Mouse (Mus musculus): ENCODE measurements around the gene Map4k4. TPM values are rescaled to one million over a fixed set of nuclear protein-coding genes. Genes with fewer than 3 reads are reported as not detected.
A peak's percentile ranks its signal among the peaks of the same experiment; 100 is the strongest.

Map4k4 gene
- polyA plus RNA-seq, 1 experiment from 2014 or later, result 39.5 TPM

- WGBS, result 75% methylated on average over 12 of the region's 12 CpGs
- no peak overlapping the region for H3K9ac ChIP-seq
- H3K4me2 ChIP-seq, result no peak overlapping the region
- H3K4me3 ChIP-seq, result no peak overlapping the region
- no peak for ATAC-seq (ENCODE audit: borderline replicate concordance, extremely low read depth, low FRiP score, low TSS enrichment)
- H3K9me3 ChIP-seq, result no peaks in the 10 kb centered on the region
- H3K27ac ChIP-seq, result no peak overlapping the region
- H3K36me3 ChIP-seq, result no peaks in the 10 kb centered on the region
- no peaks in the 10 kb centered on the region for H3K4me1 ChIP-seq
- no peaks in the 10 kb centered on the region for H3K27me3 ChIP-seq
Measured at GRCm38 (mm10) chr1:40033743-40034420, 133.2 kb downstream of the Map4k4 start.

GRCm38 (mm10) chr1:40037831-40038230, 137.1 kb downstream of the Map4k4 start:
- no peaks in the 10 kb centered on the region for H3K4me1 ChIP-seq

DNA sequence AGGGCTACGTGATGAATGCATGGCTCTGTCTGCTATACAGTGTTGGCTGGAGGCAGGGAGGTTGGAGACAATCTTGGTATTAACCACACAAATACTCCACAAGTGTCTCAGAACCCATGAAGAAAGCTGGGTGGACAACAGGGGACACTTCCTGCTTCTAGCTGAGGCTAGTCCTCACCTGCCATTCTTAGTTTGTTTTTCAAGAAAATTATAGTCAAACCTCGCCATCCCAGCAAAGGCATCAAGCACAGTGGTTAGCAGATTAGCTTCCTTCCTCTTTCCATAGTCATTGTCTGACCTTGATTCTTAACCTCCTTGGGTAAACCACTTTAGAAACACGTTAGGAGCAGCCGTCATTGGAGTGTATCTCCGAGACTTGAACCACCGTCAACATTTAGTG, 145.0 kb downstream of the Map4k4 start:
- ATAC-seq (ENCODE audit: borderline replicate concordance, extremely low read depth, low FRiP score, low TSS enrichment), result no peak
- H3K27me3 ChIP-seq, result no peaks in the 10 kb centered on the region
- no peak overlapping the region for H3K4me3 ChIP-seq
- H3K4me2 ChIP-seq, result no peak overlapping the region
- WGBS, result 51% methylated on average over 6 of the region's 6 CpGs
- H3K9ac ChIP-seq, result no peak overlapping the region
- no peaks in the 10 kb centered on the region for H3K4me1 ChIP-seq
- H3K36me3 ChIP-seq, result no peaks in the 10 kb centered on the region
- no peak overlapping the region for H3K27ac ChIP-seq
- no peaks in the 10 kb centered on the region for H3K9me3 ChIP-seq

More at GRCm38 (mm10) chr1:40037831-40038230, 137.1 kb downstream of the Map4k4 start:
- WGBS, result 82% methylated on average over 6 of the region's 6 CpGs
- Histone ChIP-seq H3K9ac (no peak overlapping the region), H3K9me3 (no peaks in the 10 kb centered on the region), H3K4me2 (no peak overlapping the region), H3K4me3 (no peak overlapping the region), H3K27me3 (no peaks in the 10 kb centered on the region), H3K27ac (no peak overlapping the region), H3K36me3 (no peaks in the 10 kb centered on the region)
- ATAC-seq (ENCODE audit: borderline replicate concordance, extremely low read depth, low FRiP score, low TSS enrichment), result no peak

- H3K4me3 ChIP-seq, result no peak overlapping the region
- H3K36me3 ChIP-seq, result no peaks in the 10 kb centered on the region
- H3K27ac ChIP-seq, result no peak overlapping the region
- no peaks in the 10 kb centered on the region for H3K4me1 ChIP-seq
- no peaks in the 10 kb centered on the region for H3K27me3 ChIP-seq
- no peak for ATAC-seq (ENCODE audit: borderline replicate concordance, extremely low read depth, low FRiP score, low TSS enrichment)
- no peak overlapping the region for H3K4me2 ChIP-seq
- no peaks in the 10 kb centered on the region for H3K9me3 ChIP-seq
- no peak overlapping the region for H3K9ac ChIP-seq
- WGBS, result 67% methylated on average over 5 of the region's 5 CpGs
Measured at GRCm38 (mm10) chr1:40046600-40046999, 145.9 kb downstream of the Map4k4 start.

DNA sequence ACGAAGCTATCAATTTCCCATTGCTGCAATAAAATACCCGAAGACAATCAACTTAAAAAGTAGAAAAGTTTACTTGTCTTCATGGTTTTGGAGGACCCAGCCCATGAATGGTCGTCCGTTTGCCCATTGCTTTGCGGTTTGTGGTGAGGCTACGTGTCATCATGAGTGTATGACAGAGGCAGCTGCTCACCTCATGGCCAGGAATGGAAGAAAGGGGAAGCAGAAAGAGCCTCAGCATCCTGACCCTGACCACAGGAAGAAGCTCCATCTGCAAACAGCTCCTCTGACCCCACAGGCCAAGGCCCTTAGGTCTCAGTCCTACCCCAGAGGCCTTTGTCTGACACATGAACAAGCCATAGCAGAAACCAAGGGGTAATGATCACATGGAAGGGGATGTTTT, 150.4 kb downstream of the Map4k4 start:
- Histone ChIP-seq H3K4me2 (no peak overlapping the region), H3K4me1 (no peaks in the 10 kb centered on the region), H3K27me3 (no peaks in the 10 kb centered on the region), H3K9ac (no peak overlapping the region), H3K36me3 (no peaks in the 10 kb centered on the region), H3K4me3 (no peak overlapping the region), H3K27ac (no peak overlapping the region), H3K9me3 (no peaks in the 10 kb centered on the region)
- ATAC-seq (ENCODE audit: borderline replicate concordance, extremely low read depth, low FRiP score, low TSS enrichment), result no peak
- 90% methylated on average over 6 of the region's 6 CpGs for WGBS

DNA sequence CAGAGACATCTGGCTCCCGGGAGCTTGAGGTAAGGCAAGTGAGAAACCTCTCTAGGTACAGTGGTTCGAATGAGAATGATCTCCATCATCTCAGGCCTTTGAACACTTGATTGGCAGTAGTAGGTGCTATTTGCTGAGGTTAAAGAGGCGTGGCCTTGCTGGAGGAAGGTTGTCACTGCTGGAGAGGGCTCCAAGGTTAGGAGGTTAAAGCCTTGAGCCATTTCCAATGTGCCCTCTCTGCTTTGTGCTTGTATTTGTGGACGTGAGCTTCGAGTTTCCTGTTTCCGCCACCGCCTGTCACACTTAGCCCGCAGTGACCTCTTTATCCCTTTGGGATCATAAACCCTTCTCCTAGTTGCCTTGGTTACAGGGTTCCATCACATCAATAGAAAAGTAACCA, 151.4 kb downstream of the Map4k4 start:
- no peak for ATAC-seq (ENCODE audit: borderline replicate concordance, extremely low read depth, low FRiP score, low TSS enrichment)
- no peak overlapping the region for H3K27ac ChIP-seq
- H3K9me3 ChIP-seq, result no peaks in the 10 kb centered on the region
- H3K4me2 ChIP-seq, result no peak overlapping the region
- no peaks in the 10 kb centered on the region for H3K36me3 ChIP-seq
- no peak overlapping the region for H3K9ac ChIP-seq
- H3K4me3 ChIP-seq, result no peak overlapping the region
- H3K27me3 ChIP-seq, result no peaks in the 10 kb centered on the region
- H3K4me1 ChIP-seq, result no peaks in the 10 kb centered on the region
- 53% methylated on average over 8 of the region's 8 CpGs for WGBS

DNA sequence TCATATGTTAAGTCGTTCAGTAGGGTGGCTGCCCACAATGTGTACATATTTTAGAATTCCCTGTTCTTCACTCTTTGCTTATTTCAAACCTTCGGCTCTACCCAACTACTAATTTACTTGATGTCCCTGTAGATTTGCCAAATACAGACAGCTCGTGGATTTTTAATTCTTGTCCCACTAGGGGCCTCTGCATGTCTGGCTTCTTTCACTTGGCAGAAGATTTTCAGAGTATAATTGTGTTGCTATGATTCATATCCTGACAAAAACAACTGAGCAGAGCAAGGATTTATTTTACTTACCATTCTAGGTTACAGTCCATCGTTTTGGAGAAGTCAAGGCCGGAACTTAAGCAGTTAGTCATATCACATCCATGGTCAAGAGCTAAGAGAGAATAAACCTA, 152.4 kb downstream of the Map4k4 start:
- Histone ChIP-seq H3K4me3 (no peak overlapping the region), H3K4me1 (no peaks in the 10 kb centered on the region), H3K27me3 (no peaks in the 10 kb centered on the region), H3K36me3 (no peaks in the 10 kb centered on the region), H3K4me2 (no peak overlapping the region), H3K9me3 (no peaks in the 10 kb centered on the region), H3K27ac (no peak overlapping the region), H3K9ac (no peak overlapping the region)
- WGBS, result 67% methylated on average over 5 of the region's 5 CpGs
- no peak for ATAC-seq (ENCODE audit: borderline replicate concordance, extremely low read depth, low FRiP score, low TSS enrichment)

GRCm38 (mm10) chr1:40055051-40055450, 154.3 kb downstream of the Map4k4 start:
- Histone ChIP-seq H3K9ac (no peak overlapping the region), H3K36me3 (no peaks in the 10 kb centered on the region), H3K27ac (no peak overlapping the region), H3K9me3 (no peaks in the 10 kb centered on the region), H3K27me3 (no peaks in the 10 kb centered on the region), H3K4me3 (no peak overlapping the region), H3K4me1 (no peaks in the 10 kb centered on the region), H3K4me2 (no peak overlapping the region)
- WGBS, result 86% methylated on average over 7 of the region's 7 CpGs
- no peak for ATAC-seq (ENCODE audit: borderline replicate concordance, extremely low read depth, low FRiP score, low TSS enrichment)

GRCm38 (mm10) chr1:40055963-40056362, 155.2 kb downstream of the Map4k4 start:
- H3K9ac ChIP-seq, result no peak overlapping the region
- H3K27ac ChIP-seq, result no peak overlapping the region
- 82% methylated on average over 5 of the region's 5 CpGs for WGBS
- H3K36me3 ChIP-seq, result no peaks in the 10 kb centered on the region
- no peak overlapping the region for H3K4me3 ChIP-seq
- no peaks in the 10 kb centered on the region for H3K4me1 ChIP-seq
- H3K27me3 ChIP-seq, result no peaks in the 10 kb centered on the region
- H3K4me2 ChIP-seq, result no peak overlapping the region
- ATAC-seq (ENCODE audit: borderline replicate concordance, extremely low read depth, low FRiP score, low TSS enrichment), result no peak
- H3K9me3 ChIP-seq, result no peaks in the 10 kb centered on the region

- no peaks in the 10 kb centered on the region for H3K9me3 ChIP-seq
- WGBS, result 52% methylated on average over 5 of the region's 5 CpGs
- no peak for ATAC-seq (ENCODE audit: borderline replicate concordance, extremely low read depth, low FRiP score, low TSS enrichment)
Measured at GRCm38 (mm10) chr1:40057351-40057750, 156.6 kb downstream of the Map4k4 start.

DNA sequence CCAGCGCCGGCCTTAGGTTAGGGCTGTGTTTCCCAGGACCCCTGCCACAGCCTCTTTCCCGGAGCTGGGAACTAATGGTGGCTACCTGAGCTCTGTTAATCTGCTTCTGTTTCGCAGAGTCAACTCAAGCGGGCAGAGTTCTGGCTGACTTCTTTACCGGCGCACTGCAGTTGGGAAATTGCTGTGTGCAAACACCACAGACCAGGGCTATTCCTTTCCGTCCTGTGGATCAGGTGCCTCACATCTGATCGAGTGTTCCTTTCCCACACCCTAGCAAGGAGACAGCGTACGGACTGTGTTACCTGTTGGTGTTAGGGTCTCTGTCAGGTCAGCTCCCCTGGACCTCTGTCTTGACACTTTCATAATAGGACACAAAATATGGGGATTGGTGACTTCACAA, 157.3 kb downstream of the Map4k4 start:
- Histone ChIP-seq H3K4me2 (no peak overlapping the region), H3K27me3 (no peaks in the 10 kb centered on the region), H3K36me3 (no peaks in the 10 kb centered on the region), H3K27ac (no peak overlapping the region), H3K9me3 (no peaks in the 10 kb centered on the region), H3K4me1 (no peaks in the 10 kb centered on the region), H3K4me3 (no peak overlapping the region), H3K9ac (no peak overlapping the region)
- ATAC-seq (ENCODE audit: borderline replicate concordance, extremely low read depth, low FRiP score, low TSS enrichment), result no peak
- 50% methylated on average over 11 of the region's 11 CpGs for WGBS

More at GRCm38 (mm10) chr1:40057351-40057750, 156.6 kb downstream of the Map4k4 start:
- H3K4me2 ChIP-seq, result no peak overlapping the region
- H3K27me3 ChIP-seq, result no peaks in the 10 kb centered on the region
- no peaks in the 10 kb centered on the region for H3K4me1 ChIP-seq
- H3K27ac ChIP-seq, result no peak overlapping the region
- H3K9ac ChIP-seq, result no peak overlapping the region
- no peak overlapping the region for H3K4me3 ChIP-seq
- H3K36me3 ChIP-seq, result no peaks in the 10 kb centered on the region

GRCm38 (mm10) chr1:40059122-40059774, 158.5 kb downstream of the Map4k4 start:
- peak; percentile 50; the same call in 1 of the 2 replicates for ATAC-seq (ENCODE audit: borderline replicate concordance, extremely low read depth, low FRiP score, low TSS enrichment)
- Histone ChIP-seq H3K4me2 (no peak overlapping the region), H3K9me3 (no peaks in the 10 kb centered on the region), H3K36me3 (no peaks in the 10 kb centered on the region), H3K27ac (no peak overlapping the region), H3K27me3 (no peaks in the 10 kb centered on the region), H3K9ac (no peak overlapping the region), H3K4me1 (no peaks in the 10 kb centered on the region), H3K4me3 (no peak overlapping the region)
- 67% methylated on average over 4 of the region's 4 CpGs for WGBS

All from lung, embryonic 15.5 days (tissue).